Mouse (Mus musculus): Measurements from ENCODE around the gene Cast. TPM values are rescaled to one million over a fixed set of nuclear protein-coding genes. Genes with fewer than 3 reads are reported as not detected.

Cast gene
- polyA plus RNA-seq, 1 experiment from 2014 or later: 66.5 TPM

DNA sequence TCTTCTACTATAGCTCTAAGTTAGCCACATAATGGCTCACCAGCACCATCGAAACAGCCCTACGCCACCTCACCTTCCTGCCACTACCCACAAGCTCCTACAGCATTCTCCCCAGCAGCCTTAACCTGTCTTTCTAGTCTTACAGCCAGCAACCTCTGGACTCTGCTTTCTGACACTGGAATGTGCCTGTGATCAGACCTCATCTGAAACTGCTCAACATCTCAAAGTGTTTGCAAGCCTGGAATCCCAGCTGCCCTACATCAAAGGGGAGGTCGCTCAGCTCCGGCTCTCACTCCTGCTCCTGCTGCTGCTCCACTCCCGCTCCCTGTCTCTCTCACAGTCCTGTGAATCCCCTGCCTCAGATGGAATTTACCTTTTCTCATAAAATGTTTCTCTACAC lies 65.4 kb downstream of the Cast start:
- Histone ChIP-seq H3K9ac (ENCODE audit: low read length) (no peak overlapping the region), H3K27me3 (ENCODE audit: control insufficient read depth, insufficient read depth, low read length) (no peaks in the 10 kb centered on the region), H3K27ac (replicated peaks) (no peak overlapping the region), H3K36me3 (ENCODE audit: control insufficient read depth, insufficient read depth, low read length) (peaks cover 3% of the 10 kb centered on the region), H3K4me3 (ENCODE audit: low read depth, low read length) (no peak overlapping the region), H3K4me1 (replicated peaks; ENCODE audit: control insufficient read depth, insufficient read depth) (no peaks in the 10 kb centered on the region), H3K4me2 (replicated peaks; ENCODE audit: low read depth) (no peak overlapping the region), H3K9me3 (ENCODE audit: control insufficient read depth, low read length) (no peaks in the 10 kb centered on the region)
- TF ChIP-seq CTCF (IDR thresholded peaks at IDR 0.05; ENCODE audit: low read depth): no peak
- DNase-seq (ENCODE audit: low spot score): no peak
- 49% methylated on average over 5 of the region's 5 CpGs for WGBS
- ATAC-seq (ENCODE audit: low FRiP score, low TSS enrichment): no peak

DNA sequence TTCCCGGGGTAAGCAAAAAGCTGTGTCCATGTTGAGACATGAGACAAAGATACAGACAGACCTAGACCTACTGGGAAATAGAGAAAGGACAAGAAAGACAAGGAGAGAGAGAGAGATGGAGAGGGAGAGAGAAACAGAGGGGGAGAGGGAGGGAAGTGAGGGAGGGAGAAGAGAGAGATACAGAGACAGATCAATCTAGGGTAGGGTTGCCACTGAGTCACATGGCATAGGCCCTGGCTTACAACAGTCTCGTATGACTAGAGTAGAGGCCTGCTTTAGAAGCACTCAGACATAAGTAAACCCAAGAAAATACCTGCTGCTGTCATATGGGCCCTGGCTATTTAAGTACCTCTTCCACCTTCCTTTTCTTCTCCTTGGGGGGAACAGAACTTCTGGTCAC lies 72.2 kb downstream of the Cast start:
- Histone ChIP-seq H3K36me3 (ENCODE audit: control insufficient read depth, insufficient read depth, low read length) (peaks cover 19% of the 10 kb centered on the region), H3K27me3 (ENCODE audit: control insufficient read depth, insufficient read depth, low read length) (no peaks in the 10 kb centered on the region), H3K9ac (ENCODE audit: low read length) (no peak overlapping the region), H3K4me2 (replicated peaks; ENCODE audit: low read depth) (no peak overlapping the region), H3K9me3 (ENCODE audit: control insufficient read depth, low read length) (no peaks in the 10 kb centered on the region), H3K27ac (replicated peaks) (no peak overlapping the region), H3K4me3 (ENCODE audit: low read depth, low read length) (no peak overlapping the region), H3K4me1 (replicated peaks; ENCODE audit: control insufficient read depth, insufficient read depth) (no peaks in the 10 kb centered on the region)
- no peak for TF ChIP-seq EP300 (optimal IDR thresholded peaks at IDR 0.05)
- WGBS: 78% methylated on average over 2 of the region's 2 CpGs
- DNase-seq (ENCODE audit: low spot score): no peak
- ATAC-seq (ENCODE audit: low FRiP score, low TSS enrichment): no peak

DNA sequence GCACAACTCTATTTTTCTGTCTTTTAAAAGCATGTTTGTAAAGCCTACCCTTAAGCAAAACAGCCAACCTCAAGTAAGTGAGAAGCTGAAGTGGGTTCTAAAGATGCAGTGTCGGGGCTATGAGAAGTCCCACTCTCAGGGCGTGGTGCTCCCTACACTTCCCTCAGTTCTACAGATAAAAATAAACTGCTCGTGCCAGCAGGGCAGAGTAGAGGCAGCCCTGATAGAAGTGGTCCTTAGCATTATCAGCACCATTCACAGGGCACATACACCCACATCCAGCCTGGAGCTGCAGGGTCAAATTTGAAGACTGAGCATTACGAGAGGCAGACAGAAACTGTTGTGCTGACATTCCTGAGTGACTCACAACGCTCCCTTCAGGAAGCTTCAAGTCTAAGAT lies 72.8 kb downstream of the Cast start:
- no peak overlapping the region for H3K27ac ChIP-seq (replicated peaks)
- H3K9ac ChIP-seq (ENCODE audit: low read length): no peak overlapping the region
- H3K27me3 ChIP-seq (ENCODE audit: control insufficient read depth, insufficient read depth, low read length): no peaks in the 10 kb centered on the region
- no peaks in the 10 kb centered on the region for H3K9me3 ChIP-seq (ENCODE audit: control insufficient read depth, low read length)
- DNase-seq (ENCODE audit: low spot score) (no peak), ATAC-seq (ENCODE audit: low FRiP score, low TSS enrichment) (no peak)
- H3K4me2 ChIP-seq (replicated peaks; ENCODE audit: low read depth): no peak overlapping the region
- TF ChIP-seq CTCF (IDR thresholded peaks at IDR 0.05; ENCODE audit: low read depth): no peak
- H3K36me3 ChIP-seq (ENCODE audit: control insufficient read depth, insufficient read depth, low read length): peaks cover 19% of the 10 kb centered on the region
- WGBS: 82% methylated on average over 5 of the region's 5 CpGs
- H3K4me3 ChIP-seq (ENCODE audit: low read depth, low read length): no peak overlapping the region
- no peaks in the 10 kb centered on the region for H3K4me1 ChIP-seq (replicated peaks; ENCODE audit: control insufficient read depth, insufficient read depth)

DNA sequence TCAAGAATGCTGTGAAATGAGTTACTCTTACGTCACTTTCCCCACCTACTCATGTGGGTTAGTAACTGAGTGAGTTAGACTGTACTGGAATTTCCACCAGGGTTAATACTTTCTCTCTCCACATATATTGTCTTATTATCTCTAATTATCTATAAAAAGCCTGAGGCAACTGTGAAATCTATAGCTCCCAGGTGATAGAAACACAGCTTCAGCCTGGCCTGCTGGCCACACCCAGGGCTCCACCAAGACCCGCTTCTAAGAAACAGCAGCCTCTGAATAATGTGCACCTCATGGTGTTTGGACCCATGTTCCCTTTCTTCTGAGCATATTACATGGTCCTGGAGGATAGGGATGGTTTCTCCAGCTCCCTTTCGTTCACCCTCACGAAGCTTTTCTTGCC lies 74.9 kb downstream of the Cast start:
- Histone ChIP-seq H3K9me3 (ENCODE audit: control insufficient read depth, low read length) (no peaks in the 10 kb centered on the region), H3K4me2 (replicated peaks; ENCODE audit: low read depth) (no peak overlapping the region), H3K27me3 (ENCODE audit: control insufficient read depth, insufficient read depth, low read length) (no peaks in the 10 kb centered on the region), H3K36me3 (ENCODE audit: control insufficient read depth, insufficient read depth, low read length) (peaks cover 23% of the 10 kb centered on the region), H3K4me1 (replicated peaks; ENCODE audit: control insufficient read depth, insufficient read depth) (no peaks in the 10 kb centered on the region), H3K4me3 (ENCODE audit: low read depth, low read length) (no peak overlapping the region), H3K9ac (ENCODE audit: low read length) (no peak overlapping the region), H3K27ac (replicated peaks) (no peak overlapping the region)
- no peak for DNase-seq (ENCODE audit: low spot score)
- no peak for ATAC-seq (ENCODE audit: low FRiP score, low TSS enrichment)
- WGBS: 94% methylated on average over 4 of the region's 4 CpGs
- no peak for TF ChIP-seq CTCF (IDR thresholded peaks at IDR 0.05; ENCODE audit: low read depth)
- TF ChIP-seq EP300 (optimal IDR thresholded peaks at IDR 0.05): no peak

DNA sequence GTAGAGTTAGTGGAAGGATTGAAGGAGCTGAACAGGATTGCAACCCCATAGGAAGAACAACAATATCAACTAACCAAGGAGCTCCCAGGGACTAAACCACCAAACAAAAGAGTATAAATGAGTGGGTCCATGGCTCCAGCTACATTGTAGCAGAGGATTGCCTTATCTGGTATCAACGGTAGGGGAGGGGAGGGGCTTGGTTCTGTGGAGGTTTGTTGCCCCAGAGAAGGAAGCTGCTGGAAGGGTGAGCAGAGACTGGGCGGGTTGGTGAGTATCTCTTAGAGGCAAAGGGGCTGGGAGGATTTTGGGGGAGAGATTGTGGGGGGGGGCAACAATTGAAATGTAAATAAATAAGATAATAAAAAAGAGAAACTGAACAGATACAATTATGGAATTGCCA lies 89.6 kb downstream of the Cast start:
- TF ChIP-seq CTCF (IDR thresholded peaks at IDR 0.05; ENCODE audit: low read depth) (no peak), EP300 (optimal IDR thresholded peaks at IDR 0.05) (no peak)
- Histone ChIP-seq H3K4me3 (ENCODE audit: low read depth, low read length) (no peak overlapping the region), H3K27ac (replicated peaks) (no peak overlapping the region), H3K27me3 (ENCODE audit: control insufficient read depth, insufficient read depth, low read length) (no peaks in the 10 kb centered on the region), H3K9ac (ENCODE audit: low read length) (no peak overlapping the region), H3K9me3 (ENCODE audit: control insufficient read depth, low read length) (no peaks in the 10 kb centered on the region), H3K36me3 (ENCODE audit: control insufficient read depth, insufficient read depth, low read length) (peaks cover 10% of the 10 kb centered on the region), H3K4me1 (replicated peaks; ENCODE audit: control insufficient read depth, insufficient read depth) (no peaks in the 10 kb centered on the region), H3K4me2 (replicated peaks; ENCODE audit: low read depth) (no peak overlapping the region)
- WGBS: 92% methylated on average over 2 of the region's 2 CpGs
- no peak for ATAC-seq (ENCODE audit: low FRiP score, low TSS enrichment)
- no peak for DNase-seq (ENCODE audit: low spot score)

DNA sequence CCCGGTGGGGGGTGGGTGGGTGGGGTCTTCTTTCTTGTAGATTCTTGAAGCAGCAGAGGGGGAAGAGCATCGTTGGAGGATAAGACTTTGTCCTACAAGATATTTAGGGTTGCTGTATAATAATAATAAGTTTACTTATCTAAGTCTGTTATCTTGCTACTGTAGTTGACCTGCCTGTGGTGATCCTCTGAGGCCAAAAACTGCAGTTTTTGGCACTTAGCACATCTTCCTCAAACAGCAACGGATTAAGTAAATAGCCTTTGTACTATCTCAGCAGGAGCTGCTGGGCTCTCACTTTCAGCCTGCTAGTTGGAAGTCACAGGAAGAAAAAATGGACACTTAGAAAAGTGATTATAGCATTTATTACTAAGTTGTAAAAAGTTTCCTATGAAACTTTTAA lies 112.4 kb downstream of the Cast start:
- Histone ChIP-seq H3K9ac (ENCODE audit: low read length) (no peak overlapping the region), H3K9me3 (ENCODE audit: control insufficient read depth, low read length) (no peaks in the 10 kb centered on the region), H3K27ac (replicated peaks) (no peak overlapping the region), H3K4me1 (replicated peaks; ENCODE audit: control insufficient read depth, insufficient read depth) (no peaks in the 10 kb centered on the region), H3K4me2 (replicated peaks; ENCODE audit: low read depth) (no peak overlapping the region), H3K36me3 (ENCODE audit: control insufficient read depth, insufficient read depth, low read length) (peaks cover 9% of the 10 kb centered on the region), H3K4me3 (ENCODE audit: low read depth, low read length) (no peak overlapping the region), H3K27me3 (ENCODE audit: control insufficient read depth, insufficient read depth, low read length) (no peaks in the 10 kb centered on the region)
- TF ChIP-seq EP300 (optimal IDR thresholded peaks at IDR 0.05) (no peak), CTCF (IDR thresholded peaks at IDR 0.05; ENCODE audit: low read depth) (no peak)
- no peak for ATAC-seq (ENCODE audit: low FRiP score, low TSS enrichment)
- 69% methylated on average over 3 of the region's 3 CpGs for WGBS
- no peak for DNase-seq (ENCODE audit: low spot score)

All from stomach, postnatal 0 days (tissue).